20 mouse cellular contexts compared by ENCODE assay signal in the genomic region with DNA sequence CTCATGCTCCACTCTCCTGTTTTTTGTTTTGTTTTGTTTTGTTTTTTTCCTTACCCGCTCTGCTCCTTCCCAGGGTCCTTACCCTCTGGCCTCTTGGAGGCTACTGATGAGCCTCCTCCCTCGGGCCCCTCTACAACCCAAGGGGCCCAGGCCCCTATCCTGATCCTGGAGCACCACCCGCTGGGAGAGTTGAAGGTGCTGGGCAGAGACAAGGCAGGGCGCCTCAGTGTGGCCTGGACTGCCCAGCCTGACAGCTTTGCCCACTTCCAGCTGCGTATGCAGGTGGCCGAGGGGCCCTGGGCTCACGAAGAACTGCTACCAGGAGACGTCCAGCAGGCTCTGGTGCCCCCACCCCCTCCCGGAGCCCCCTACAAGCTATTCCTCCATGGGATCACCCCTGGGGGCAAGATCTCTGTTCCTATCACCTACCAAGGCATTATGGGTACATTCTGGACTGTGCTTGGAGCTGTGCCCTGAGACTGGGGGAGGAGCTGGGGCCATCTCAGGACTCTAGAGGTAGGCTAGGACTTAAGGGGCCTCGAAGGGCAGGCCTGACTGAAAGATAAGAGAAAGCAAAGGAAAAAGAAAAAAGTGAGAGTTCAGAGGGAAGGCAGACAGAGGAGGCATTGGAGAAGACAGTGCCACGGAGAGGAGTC. TPM values are rescaled to one million over a fixed set of nuclear protein-coding genes. Genes with fewer than 3 reads are reported as not detected.
DNase-seq lines count a peak whose midpoint lies in the region; ATAC-seq lines count a peak whose summit lies in the region.
"Had no signal": no experiment of that assay in that cellular context is flagged by ENCODE, and none has a peak within 500 bp of the region (broad histone marks: within the 10 kb centered on the region; RNA-seq: fewer than 3 reads in every experiment).

No protein-coding gene starts in this region.

- peak; percentile 45 for DNase-seq in adrenal gland, postnatal 14 days
- DNase-seq in adrenal gland, postnatal 25 days = no peak
- DNase-seq in kidney, adult 11 months = peak; percentile 35
- DNase-seq in ovary, postnatal 36 days (ENCODE audit: low spot score) = peak; percentile 14
- DNase-seq in ovary, postnatal 14 days (ENCODE audit: low spot score) = no peak
- peak; percentile 75 for DNase-seq in testis, postnatal 10 days (ENCODE audit: low spot score)
- no peak for DNase-seq in ovary, postnatal 10 days (ENCODE audit: low spot score)
- DNase-seq: B cell, adult 2 months; cerebellum, postnatal 25 days; layer of hippocampus, adult 9-11 months; thymus, postnatal 36 days had no signal

- WGBS in kidney, embryonic 15.5 days = 67% methylated on average over 11 of the region's 11 CpGs

- H3K4me2 ChIP-seq in kidney, embryonic 15.5 days = no peak overlapping the region
- H3K4me2 ChIP-seq: embryonic facial prominence, embryonic 13.5 days; forebrain, embryonic 12.5 days had no signal

- H3K27ac ChIP-seq in kidney, embryonic 15.5 days = no peak overlapping the region
- H3K27ac ChIP-seq: embryonic facial prominence, embryonic 13.5 days; forebrain, embryonic 12.5 days; limb, embryonic 10.5 days; midbrain, embryonic 10.5 days had no signal

- no peaks in the 10 kb centered on the region for H3K36me3 ChIP-seq in kidney, embryonic 15.5 days
- H3K36me3 ChIP-seq: embryonic facial prominence, embryonic 13.5 days; forebrain, embryonic 12.5 days; G1E; limb, embryonic 10.5 days; midbrain, embryonic 10.5 days had no signal

- peaks cover 31% of the 10 kb centered on the region for H3K27me3 ChIP-seq in kidney, embryonic 15.5 days

- H3K9me3 ChIP-seq in kidney, embryonic 15.5 days (replicated peaks) = no peaks in the 10 kb centered on the region
- H3K9me3 ChIP-seq: embryonic facial prominence, embryonic 13.5 days; forebrain, embryonic 12.5 days; G1E; limb, embryonic 10.5 days; midbrain, embryonic 10.5 days had no signal

- H3K4me3 ChIP-seq in kidney, embryonic 15.5 days (replicated peaks) = no peak overlapping the region
- H3K4me3 ChIP-seq: embryonic facial prominence, embryonic 13.5 days; forebrain, embryonic 12.5 days; limb, embryonic 10.5 days; midbrain, embryonic 10.5 days; myocyte had no signal

- no peak overlapping the region for H3K9ac ChIP-seq in kidney, embryonic 15.5 days
- H3K9ac ChIP-seq: embryonic facial prominence, embryonic 13.5 days; forebrain, embryonic 12.5 days had no signal

- no peak for ATAC-seq in kidney, embryonic 15.5 days (replicated peaks; ENCODE audit: low FRiP score)
- ATAC-seq: activated CD4-positive, CD25-positive, alpha-beta regulatory T cell, adult 4 months; inflammation-experienced regulatory T-cells, adult 6 months had no signal

- peaks cover 35% of the 10 kb centered on the region for H3K4me1 ChIP-seq in kidney, embryonic 15.5 days
- H3K4me1 ChIP-seq: forebrain, embryonic 12.5 days had no signal

RNA-seq across cellular contexts. Expression of gene Tnxb, which starts 11.7 kb away (rescaled TPM):
- 39.8 and 41.0 TPM in 2 replicates for total RNA-seq in adrenal gland, postnatal 14 days (2021)
- 23.7 and 25.4 TPM in 2 replicates for total RNA-seq in adrenal gland, postnatal 25 days (2021)
- polyA plus RNA-seq in kidney, embryonic 15.5 days (2015; fragmentation: Nextera tagmentation; extraction: Ambion mirVana) = 0.35 and 0.75 TPM in 2 replicates
- polyA plus RNA-seq: activated CD4-positive, CD25-positive, alpha-beta regulatory T cell, adult 4 months; G1E; inflammation-experienced regulatory T-cells, adult 6 months; limb, embryonic 10.5 days; midbrain, embryonic 10.5 days had no signal

RNA-seq across cellular contexts. Expression of gene Atf6b, which starts 35.1 kb away (rescaled TPM):
- total RNA-seq in adrenal gland, postnatal 14 days (2021) = 43.5 and 52.1 TPM in 2 replicates
- total RNA-seq in adrenal gland, postnatal 25 days (2021) = 50.4 and 52.5 TPM in 2 replicates
- 86.2 and 98.2 TPM in 2 replicates for polyA plus RNA-seq in kidney, embryonic 15.5 days (2015; fragmentation: Nextera tagmentation; extraction: Ambion mirVana)

RNA-seq across cellular contexts. Expression of gene Fkbpl, which starts 37.4 kb away (rescaled TPM):
- total RNA-seq in adrenal gland, postnatal 14 days (2021) = 11.5 and 12.5 TPM in 2 replicates
- total RNA-seq in adrenal gland, postnatal 25 days (2021) = 13.4 TPM in 2 replicates
- polyA plus RNA-seq in kidney, embryonic 15.5 days (2015; fragmentation: Nextera tagmentation; extraction: Ambion mirVana) = 17.2 and 18.4 TPM in 2 replicates

RNA-seq across cellular contexts. Expression of gene Prrt1, which starts 52.7 kb away (rescaled TPM):
- total RNA-seq in adrenal gland, postnatal 14 days (2021) = 8.7 and 12.4 TPM in 2 replicates
- 10.8 and 13.5 TPM in 2 replicates for total RNA-seq in adrenal gland, postnatal 25 days (2021)
- 0.24 and 0.35 TPM in 2 replicates for polyA plus RNA-seq in kidney, embryonic 15.5 days (2015; fragmentation: Nextera tagmentation; extraction: Ambion mirVana)
- total RNA-seq: G1E had no signal
- polyA plus RNA-seq: G1E, myocyte had no signal

RNA-seq across cellular contexts. Expression of gene Ppt2, which starts 53.7 kb away (rescaled TPM):
- 49.7 and 50.0 TPM in 2 replicates for total RNA-seq in adrenal gland, postnatal 14 days (2021)
- total RNA-seq in adrenal gland, postnatal 25 days (2021) = 56.9 and 61.1 TPM in 2 replicates
- 36.5 and 39.1 TPM in 2 replicates for polyA plus RNA-seq in kidney, embryonic 15.5 days (2015; fragmentation: Nextera tagmentation; extraction: Ambion mirVana)

Comparison
In these comparisons a context has a peak if more than half of its experiments do, and no peak if none do; other contexts are left out.
1. DNase-seq: peak in adrenal gland, postnatal 14 days (single experiment), kidney, adult 11 months (single experiment), ovary, postnatal 36 days (single experiment) and testis, postnatal 10 days (single experiment); none in adrenal gland, postnatal 25 days (single experiment), ovary, postnatal 14 days (single experiment) and ovary, postnatal 10 days (single experiment).